Mouse (Mus musculus) limb, embryonic 11.5 days (tissue): ENCODE data around the gene Ftcd. TPM values are rescaled to one million over a fixed set of nuclear protein-coding genes. Genes with fewer than 3 reads are reported as not detected.

Experiments
- ATAC-seq: fragments of 200-750 bp; cut with Nextera tagmentation; 2 replicates; pipeline ENCODE4 v1.8.0; 2017; ENCODE audit warnings: low read depth; ENCODE audit not compliant: insufficient number of reproducible peaks, low FRiP score, low TSS enrichment
- DNase-seq: peaks from one replicate; pipeline ENCODE4 v3.0.0-alpha.2; 2015; ENCODE audit warnings: low spot score
- H3K27ac ChIP-seq: fragments of 300-500 bp; sonication (generic); replicated peaks from 2 replicates; pipeline ENCODE4 v1.5.1; 2014; ENCODE audit warnings: low read depth, mild to moderate bottlenecking, low read length
- H3K27me3 ChIP-seq: fragments of 300-500 bp; sonication (generic); 2 replicates; pipeline ENCODE4 v1.6.1; 2014; ENCODE audit warnings: mild to moderate bottlenecking, low read length, mixed read lengths; ENCODE audit not compliant: control insufficient read depth, insufficient read depth
- H3K36me3 ChIP-seq: fragments of 300-500 bp; sonication (generic); 2 replicates; pipeline ENCODE4 v1.6.1; 2014; ENCODE audit warnings: mild to moderate bottlenecking, low read length, moderate library complexity, mixed read lengths; ENCODE audit not compliant: control insufficient read depth, insufficient read depth
- H3K4me1 ChIP-seq: fragments of 300-500 bp; sonication (generic); 2 replicates; pipeline ENCODE4 v1.6.1; 2014; ENCODE audit warnings: low read length, mixed read lengths; ENCODE audit not compliant: control insufficient read depth, insufficient read depth
- H3K4me2 ChIP-seq: fragments of 300-500 bp; sonication (generic); 2 replicates; pipeline ENCODE4 v1.6.1; 2014; ENCODE audit warnings: low read depth, mild to moderate bottlenecking, moderate library complexity; ENCODE audit not compliant: severe bottlenecking
- H3K4me3 ChIP-seq: fragments of 300-500 bp; sonication (generic); 2 replicates; pipeline ENCODE4 v1.5.1; 2014; ENCODE audit warnings: low read depth, low read length
- H3K9ac ChIP-seq: fragments of 300-500 bp; sonication (generic); 2 replicates; pipeline ENCODE4 v1.6.1; 2014; ENCODE audit warnings: mild to moderate bottlenecking, low read length
- H3K9me3 ChIP-seq: fragments of 300-500 bp; sonication (generic); 2 replicates; pipeline ENCODE4 v1.6.1; 2016; ENCODE audit warnings: low read length; ENCODE audit not compliant: control insufficient read depth
- whole genome bisulfite sequencing: fragments of 180-500 bp; shearing (Covaris S2); extraction: QIAGEN DNeasy Blood & Tissue Kit; methylation state at CpG from one replicate; pipeline ENCODE4 v1.1.7; 2014; 5-methylcytosine and 5-hydroxymethylcytosine counted together
- polyA plus RNA-seq: library from polyadenylated mRNA; unstranded; fragments of >200 nt; fragmentation: Nextera tagmentation; extraction: Ambion mirVana; gene quantifications from 2 replicates; pipeline ENCODE4 v1.2.1, GENCODE M21; 2014

The Ftcd gene
- polyA plus RNA-seq, 1 experiment from 2014 or later = not detected

- no peaks in the 10 kb centered on the region for H3K27me3 ChIP-seq
- ATAC-seq (peak; percentile 38; the same call in 1 of the 2 replicates), DNase-seq (peak; percentile 72)
- no peak overlapping the region for H3K4me2 ChIP-seq
- no peak overlapping the region for H3K4me3 ChIP-seq
- no peak overlapping the region for H3K9ac ChIP-seq
- H3K9me3 ChIP-seq = no peaks in the 10 kb centered on the region
- no peaks in the 10 kb centered on the region for H3K36me3 ChIP-seq
- 0 out of 2 replicates have a peak overlapping the region, but pooled peaks have one; percentile 0 for H3K27ac ChIP-seq
- peaks cover 18% of the 10 kb centered on the region for H3K4me1 ChIP-seq
- WGBS = 11% methylated on average over 3 of the region's 3 CpGs
These were observed 60.6 kb downstream of the Ftcd start for GRCm38 (mm10) chr10:76636026-76636425.

DNA sequence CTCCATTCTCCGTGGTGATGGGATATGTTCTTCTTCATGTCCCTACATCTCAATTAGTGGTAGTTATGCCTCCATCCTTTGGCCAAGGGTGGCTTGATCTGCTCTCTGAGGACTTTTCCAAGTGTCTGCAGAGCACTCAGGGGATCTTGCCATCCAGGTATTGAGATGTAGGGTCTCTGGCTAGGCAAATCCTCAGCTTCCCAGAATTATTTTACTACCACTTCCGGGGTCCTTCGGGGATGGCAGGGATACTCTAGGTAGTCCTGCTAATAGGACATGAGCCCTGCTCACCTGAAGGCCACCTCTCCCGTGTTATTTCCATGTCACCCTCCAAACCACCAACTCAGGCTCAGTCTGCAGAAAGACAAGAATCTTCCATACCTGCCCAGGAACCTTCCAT lies 61.2 kb downstream of the Ftcd start:
- WGBS = 85% methylated on average over 4 of the region's 4 CpGs
- Histone ChIP-seq H3K9me3 (no peaks in the 10 kb centered on the region), H3K36me3 (no peaks in the 10 kb centered on the region), H3K9ac (no peak overlapping the region), H3K27me3 (no peaks in the 10 kb centered on the region), H3K27ac (0 out of 2 replicates have a peak overlapping the region, but pooled peaks have one; percentile 0), H3K4me2 (no peak overlapping the region), H3K4me3 (no peak overlapping the region), H3K4me1 (peaks cover 18% of the 10 kb centered on the region)
- DNase-seq (no peak), ATAC-seq (no peak)

Other genes starting within 250 kb of the Ftcd start
- 4.5 and 5.2 TPM in 2 replicates for gene Dip2a, start 230.4 kb upstream of the Ftcd start, polyA plus RNA-seq
- gene AC141477.1, start 135.2 kb upstream of the Ftcd start, polyA plus RNA-seq = not detected in 2 replicates
- gene Pcnt, start 132.9 kb upstream of the Ftcd start, polyA plus RNA-seq = 18.6 and 19.0 TPM in 2 replicates
- gene 2610028H24Rik, start 126.6 kb upstream of the Ftcd start, polyA plus RNA-seq = not detected in 2 replicates
- gene Mcm3ap, start 106.7 kb upstream of the Ftcd start, polyA plus RNA-seq = 70.2 and 87.6 TPM in 2 replicates
- gene Ybey, start 106.5 kb upstream of the Ftcd start, polyA plus RNA-seq = 6.4 and 7.0 TPM in 2 replicates
- gene Lss, start 44.1 kb upstream of the Ftcd start, polyA plus RNA-seq = 32.8 and 38.4 TPM in 2 replicates
- not detected in 2 replicates for gene Spatc1l, start 13.4 kb upstream of the Ftcd start, polyA plus RNA-seq
- gene Col6a2, start 48.0 kb downstream of the Ftcd start, polyA plus RNA-seq = 10.1 and 10.3 TPM in 2 replicates
- 9.7 and 11.1 TPM in 2 replicates for gene Col6a1, start 150.5 kb downstream of the Ftcd start, polyA plus RNA-seq